Mouse (Mus musculus) spleen, embryonic (tissue): ENCODE data around the gene Sh3glb2.

ENCODE experiments used
- CTCF ChIA-PET: fragments of 350-600 bp; sonication (Branson Sonifier 250); formaldehyde crosslinking; loops from one replicate; lab custom pipeline; 2022; lab: Charles Lee

Sh3glb2 gene

DNA sequence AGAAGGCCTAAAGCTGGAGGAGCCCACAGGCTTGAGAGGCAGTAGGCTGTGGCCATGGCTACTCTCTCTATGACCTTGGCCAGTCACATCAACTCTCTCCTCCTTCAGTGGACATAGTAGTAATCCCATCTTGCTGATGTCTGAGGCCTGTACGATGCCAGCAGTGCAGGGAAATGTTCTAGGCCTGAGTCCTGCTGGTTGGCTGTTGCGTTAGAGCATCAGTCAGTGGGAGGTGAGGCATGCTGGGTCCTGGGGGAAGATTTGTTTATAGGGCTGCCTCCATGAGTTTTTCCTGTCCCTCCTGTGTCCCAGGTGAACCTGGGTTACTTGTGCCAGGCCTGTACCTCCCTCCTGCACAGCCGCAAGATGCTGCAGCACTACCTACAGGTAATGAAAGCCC lies 17.1 kb downstream of the Sh3glb2 start:
- CTCF ChIA-PET, result no interaction called here

DNA sequence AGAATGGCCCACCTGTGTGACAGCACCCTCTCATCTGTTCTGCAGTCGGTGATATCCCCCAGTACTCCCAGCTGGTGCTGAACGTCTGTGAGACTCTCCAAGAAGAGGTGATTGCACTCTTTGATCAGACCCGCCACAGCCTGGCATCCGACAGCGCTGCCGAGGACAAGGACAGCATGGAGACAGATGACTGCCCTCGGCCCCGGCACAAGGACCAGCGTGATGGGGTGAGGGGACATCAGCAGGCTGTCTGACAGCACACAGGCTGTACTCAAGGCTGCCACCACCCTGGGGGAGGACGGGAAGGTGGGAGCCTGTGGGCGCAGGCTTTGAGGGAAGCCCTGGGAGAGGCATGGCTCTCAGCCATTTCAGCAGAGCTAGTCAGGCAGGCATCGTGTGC lies 22.0 kb downstream of the Sh3glb2 start:
- CTCF ChIA-PET, result no interaction called here

- CTCF ChIA-PET, result no interaction called here
Measured at GRCm38 (mm10) chr2:30336174-30336915, 22.8 kb downstream of the Sh3glb2 start.

DNA sequence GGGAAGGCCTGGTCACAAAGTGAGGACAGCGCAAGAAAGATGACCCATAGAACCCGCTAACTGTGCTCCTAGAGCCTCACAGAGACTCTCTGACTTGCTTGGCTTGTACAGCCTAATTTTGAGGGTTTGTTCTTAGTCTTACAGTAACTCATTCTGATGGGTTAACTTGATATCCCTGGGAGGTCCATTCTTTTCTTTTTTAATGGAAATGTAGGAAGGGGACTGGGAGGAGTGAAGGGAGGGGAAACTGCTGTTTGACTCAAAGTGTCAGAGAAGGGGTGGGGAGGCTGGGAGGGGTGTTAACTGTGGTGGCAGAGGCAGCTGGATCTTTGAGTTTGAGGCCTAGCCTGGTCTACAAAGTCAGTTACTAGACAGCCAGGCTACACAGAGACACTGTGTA lies 23.8 kb downstream of the Sh3glb2 start:
- CTCF ChIA-PET, result no interaction called here

GRCm38 (mm10) chr2:30328791-30329190 lies 30.3 kb downstream of the Sh3glb2 start:
- CTCF ChIA-PET, result no interaction called here

DNA sequence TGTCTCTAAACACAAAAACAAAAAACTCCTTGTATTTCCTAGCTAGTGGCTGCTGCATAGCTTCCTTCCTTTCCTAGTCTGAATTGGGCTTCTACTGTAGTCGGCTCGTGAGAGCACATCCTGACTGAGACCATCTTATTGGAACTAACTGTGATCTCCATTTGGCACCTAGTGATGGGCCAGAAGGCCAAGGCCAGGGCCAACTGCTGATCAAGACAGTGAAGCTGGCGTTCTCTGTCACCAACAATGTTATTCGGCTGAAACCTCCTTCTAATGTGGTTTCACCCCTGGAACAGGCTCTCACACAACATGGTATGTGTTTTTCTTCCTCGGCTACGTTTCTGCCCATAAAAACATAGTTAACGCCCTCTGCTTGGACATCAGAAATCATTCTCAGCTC lies 31.9 kb downstream of the Sh3glb2 start:
- CTCF ChIA-PET, result no interaction called here

DNA sequence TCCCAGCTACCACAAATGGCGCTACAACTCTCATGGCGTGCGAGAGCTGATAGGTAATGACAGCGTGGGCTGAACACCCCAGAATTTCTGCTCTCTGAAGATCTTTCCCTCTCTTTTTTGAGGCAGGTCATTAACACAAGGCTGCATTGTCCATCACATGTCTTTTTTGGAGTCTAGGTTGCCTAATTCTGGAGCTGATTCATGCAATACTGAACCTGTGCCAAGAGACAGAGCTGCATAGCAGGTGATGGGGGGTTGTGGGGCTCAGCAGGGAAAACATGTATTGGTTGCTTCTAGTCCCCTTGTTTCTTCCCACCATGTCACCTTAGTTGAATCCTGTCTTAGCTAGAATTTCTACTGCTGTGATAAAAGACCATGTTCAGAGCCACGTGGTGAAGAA lies 33.8 kb downstream of the Sh3glb2 start:
- CTCF ChIA-PET, result no interaction called here

- CTCF ChIA-PET, result no interaction called here
Measured at GRCm38 (mm10) chr2:30323111-30323510, 36.0 kb downstream of the Sh3glb2 start.

- CTCF ChIA-PET, result no interaction called here
Measured at GRCm38 (mm10) chr2:30319260-30319659, 39.9 kb downstream of the Sh3glb2 start.

DNA sequence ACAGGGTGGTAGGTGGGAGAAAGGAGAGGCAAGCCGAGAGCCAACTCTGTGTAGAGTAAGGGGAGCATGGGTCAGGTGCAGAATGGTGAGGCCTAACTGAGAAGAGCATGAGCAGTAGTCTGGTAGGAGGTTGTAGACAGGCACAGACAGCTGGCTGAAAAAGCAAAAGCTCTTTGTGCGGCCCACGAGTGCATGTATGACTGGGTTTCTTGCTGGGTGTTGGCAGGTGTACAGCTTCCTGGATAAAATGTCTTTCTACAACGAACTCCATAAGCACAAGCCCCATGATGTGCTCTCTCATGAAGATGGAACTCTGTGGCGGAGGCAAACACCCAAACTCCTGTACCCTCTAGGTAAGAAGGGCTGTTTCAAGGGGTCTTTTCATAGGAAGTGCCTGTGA lies 42.2 kb downstream of the Sh3glb2 start:
- CTCF ChIA-PET, result no interaction called here

DNA sequence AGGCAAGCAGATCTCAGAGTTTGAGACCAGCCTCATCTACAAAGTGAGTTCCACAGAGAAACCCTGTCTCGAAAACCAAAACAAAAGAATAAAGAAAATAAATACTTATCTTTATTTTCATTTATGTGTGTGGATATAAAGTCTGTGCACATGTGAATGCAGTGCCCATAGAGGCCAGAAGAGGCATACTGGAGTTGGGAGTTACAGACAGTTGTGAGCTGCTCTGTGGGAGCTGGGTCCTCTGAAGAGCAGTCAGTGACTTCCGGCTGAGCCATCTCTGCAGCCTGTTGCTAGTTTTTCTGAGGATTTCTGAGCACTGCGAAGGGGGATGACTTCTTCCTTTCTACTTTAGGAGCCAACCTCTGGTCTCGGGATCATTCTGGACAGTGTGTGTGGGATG lies 43.0 kb downstream of the Sh3glb2 start:
- CTCF ChIA-PET, result no interaction called here

- CTCF ChIA-PET, result no interaction called here
Measured at GRCm38 (mm10) chr2:30311481-30311880, 47.7 kb downstream of the Sh3glb2 start.

DNA sequence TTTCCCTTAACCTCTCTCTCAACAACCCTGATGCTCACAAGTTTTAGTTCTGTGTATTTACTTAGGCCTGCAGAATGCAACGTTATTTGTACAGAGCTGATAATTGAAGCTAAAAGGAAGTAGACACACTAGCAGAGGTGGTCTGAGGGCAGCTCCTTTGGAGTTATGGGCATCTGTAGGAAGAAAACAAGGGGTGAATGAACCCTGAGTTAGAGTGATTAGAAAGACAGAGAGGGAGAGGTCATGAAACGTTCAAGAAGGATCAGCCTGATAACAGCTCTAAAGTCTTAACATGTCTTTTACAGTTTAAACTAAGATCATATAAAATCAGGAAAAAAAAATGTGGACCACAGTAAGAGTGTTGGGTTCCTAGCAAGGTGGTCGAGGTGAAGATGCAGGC lies 49.8 kb downstream of the Sh3glb2 start:
- CTCF ChIA-PET, result no interaction called here

DNA sequence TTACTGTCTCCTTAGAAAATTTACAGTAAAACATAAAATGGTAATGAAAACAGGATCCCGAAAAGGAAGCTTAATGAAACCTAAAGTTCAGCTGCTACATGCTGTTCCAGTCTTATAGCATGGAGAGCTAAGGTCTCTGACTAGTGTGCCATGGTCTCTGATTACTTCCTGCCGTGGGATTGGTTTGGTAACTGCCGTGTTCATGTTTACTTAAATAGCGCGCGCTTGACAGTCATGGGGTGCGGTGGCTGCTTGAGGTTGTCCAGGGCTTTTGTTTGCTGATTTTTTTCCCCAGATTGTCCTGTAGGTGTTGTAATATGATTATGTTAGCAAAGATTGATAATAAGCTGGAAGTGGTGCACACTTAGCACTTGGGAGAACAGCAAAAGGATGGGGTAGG lies 53.0 kb downstream of the Sh3glb2 start:
- CTCF ChIA-PET, result no interaction called here

- CTCF ChIA-PET, result no interaction called here
Measured at GRCm38 (mm10) chr2:30299966-30300365, 59.2 kb downstream of the Sh3glb2 start.

DNA sequence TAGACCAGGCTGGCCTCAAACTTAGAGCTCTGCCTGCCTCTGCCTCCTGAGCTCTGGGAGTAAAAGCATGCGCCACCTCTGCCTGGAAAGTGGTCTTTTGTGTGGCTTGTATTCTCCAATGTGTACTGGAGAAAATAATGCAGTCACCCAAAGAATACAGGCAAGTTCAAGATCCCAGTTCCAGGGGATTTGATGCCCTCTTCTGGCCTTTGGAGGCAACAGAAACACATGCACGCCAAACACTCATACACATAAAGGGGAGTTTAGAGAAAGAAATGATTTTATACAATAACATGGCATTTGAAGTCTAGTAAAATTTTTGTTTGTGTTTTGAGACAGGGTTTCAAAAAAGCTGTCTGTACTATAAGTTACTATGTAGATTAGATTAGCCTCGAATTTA lies 59.6 kb downstream of the Sh3glb2 start:
- CTCF ChIA-PET, result no interaction called here
